Mouse (Mus musculus) G1E (cell line): ENCODE results near the gene Misp.

ENCODE experiments used
- CTCF ChIP-seq: IDR thresholded peaks from 2 replicates; pipeline ENCODE4 v1.5.1; 2012; ENCODE audit warnings: low read depth, low read length, inconsistent platforms, mixed read lengths
- POLR2AphosphoS5 ChIP-seq: IDR thresholded peaks from 2 replicates; pipeline ENCODE4 v1.6.1; 2012; ENCODE audit warnings: low read depth, low read length, inconsistent platforms; ENCODE audit not compliant: insufficient replicate concordance
- TAL1 ChIP-seq: conservative IDR thresholded peaks from 2 replicates; pipeline ENCODE4 v1.6.1; 2012; ENCODE audit warnings: low read depth, low read length, inconsistent platforms, mixed read lengths

- TF ChIP-seq CTCF (no peak), TAL1 (no peak), POLR2AphosphoS5 (no peak)
Observed at GRCm38 (mm10) chr10:79862049-79862788, 41.4 kb downstream of the Misp start.
